8 mouse cellular contexts compared by ENCODE assay signal in genomic region chr1:133100980-133101798, GRCm38 (mm10). TPM values are rescaled to one million over a fixed set of nuclear protein-coding genes. Genes with fewer than 3 reads are reported as not detected.
DNase-seq lines count a peak whose midpoint lies in the region; ATAC-seq lines count a peak whose summit lies in the region.

No protein-coding gene starts in this region.

- WGBS in kidney, embryonic 14.5 days = 42% methylated on average over 17 of the region's 17 CpGs
- WGBS in neural tube, embryonic 14.5 days = 40% methylated on average over 17 of the region's 17 CpGs

- H3K4me3 ChIP-seq in kidney, embryonic 14.5 days (ENCODE audit: low read length) = no peak overlapping the region
- no peak overlapping the region for H3K4me3 ChIP-seq in neural tube, embryonic 14.5 days (ENCODE audit: low read depth, low read length)

- no peak overlapping the region for H3K27ac ChIP-seq in kidney, embryonic 14.5 days (ENCODE audit: low read depth, low read length)
- no peak overlapping the region for H3K27ac ChIP-seq in neural tube, embryonic 14.5 days (ENCODE audit: low read depth, low read length)

- peaks cover 8% of the 10 kb centered on the region; the same call in 1 of the 2 replicates for H3K36me3 ChIP-seq in kidney, embryonic 14.5 days (ENCODE audit: control insufficient read depth, insufficient read depth, low read length)
- peaks cover 64% of the 10 kb centered on the region for H3K36me3 ChIP-seq in neural tube, embryonic 14.5 days (ENCODE audit: control insufficient read depth, insufficient read depth, low read length)

- peak; percentile 76 for DNase-seq in 416B (ENCODE audit: low read depth)
- peak; percentile 72 for DNase-seq in adipocyte (ENCODE audit: low spot score)
- DNase-seq in embryo, embryonic 10.5 days (ENCODE audit: low spot score) = peak; percentile 86
- peak; percentile 57 to 75 for DNase-seq in gastrocnemius, postnatal 36 days
- DNase-seq in liver = peak; percentile 79
- DNase-seq in testis, postnatal 14 days (ENCODE audit: low spot score) = peak; percentile 42

- peak; percentile 75; the same call in 1 of the 2 replicates for ATAC-seq in kidney, embryonic 14.5 days (ENCODE audit: low FRiP score, low TSS enrichment)
- peak; percentile 49; the same call in 1 of the 2 replicates for ATAC-seq in neural tube, embryonic 14.5 days (ENCODE audit: low read depth)

- no peaks in the 10 kb centered on the region for H3K27me3 ChIP-seq in kidney, embryonic 14.5 days (ENCODE audit: control insufficient read depth, insufficient read depth, low read length)
- no peaks in the 10 kb centered on the region for H3K27me3 ChIP-seq in neural tube, embryonic 14.5 days (ENCODE audit: control insufficient read depth, insufficient read depth, low read length)

- H3K4me1 ChIP-seq in kidney, embryonic 14.5 days (ENCODE audit: control insufficient read depth, insufficient read depth, low read length) = no peaks in the 10 kb centered on the region
- no peaks in the 10 kb centered on the region for H3K4me1 ChIP-seq in neural tube, embryonic 14.5 days (ENCODE audit: control insufficient read depth, insufficient read depth, low read length)

- no peak overlapping the region for H3K9ac ChIP-seq in kidney, embryonic 14.5 days (ENCODE audit: low read depth, low read length)
- no peak overlapping the region for H3K9ac ChIP-seq in neural tube, embryonic 14.5 days (replicated peaks; ENCODE audit: low read depth, low read length)

- no peak overlapping the region for H3K4me2 ChIP-seq in kidney, embryonic 14.5 days (replicated peaks; ENCODE audit: low read depth, low read length)
- H3K4me2 ChIP-seq in neural tube, embryonic 14.5 days (ENCODE audit: low read depth, low read length) = no peak overlapping the region

- no peaks in the 10 kb centered on the region for H3K9me3 ChIP-seq in kidney, embryonic 14.5 days (ENCODE audit: control insufficient read depth, low read length)
- H3K9me3 ChIP-seq in neural tube, embryonic 14.5 days (ENCODE audit: control insufficient read depth, low read length) = no peaks in the 10 kb centered on the region

- intact Hi-C loops in gastrocnemius, postnatal 36 days (cut with DNase I) = loop anchor here (1.0 kb wide), 1 partner anchor 62 kb away; no protein-coding TSS in a partner anchor

RNA-seq across cellular contexts. Expression of gene Ppp1r15b, which starts 29.8 kb away (rescaled TPM):
- total RNA-seq in gastrocnemius, postnatal 36 days (2021) = 10 to 100 TPM; 14.0 to 17.7 TPM
- 17.9 and 49.4 TPM in 2 replicates for polyA plus RNA-seq in kidney, embryonic 14.5 days (2014; fragmentation: Nextera tagmentation; extraction: Ambion mirVana)
- 25.9 and 37.1 TPM in 2 replicates for polyA plus RNA-seq in neural tube, embryonic 14.5 days (2014; fragmentation: Nextera tagmentation; extraction: Ambion mirVana)

RNA-seq across cellular contexts. Expression of gene Pik3c2b, which starts 55.7 kb away (rescaled TPM):
- 10 to 100 TPM in 1 of 2 experiments, 1 to 10 TPM in 1; 9.3 to 11.1 TPM for total RNA-seq in gastrocnemius, postnatal 36 days (2021)
- polyA plus RNA-seq in kidney, embryonic 14.5 days (2014; fragmentation: Nextera tagmentation; extraction: Ambion mirVana) = 6.3 and 9.1 TPM in 2 replicates
- polyA plus RNA-seq in neural tube, embryonic 14.5 days (2014; fragmentation: Nextera tagmentation; extraction: Ambion mirVana) = 14.2 and 17.2 TPM in 2 replicates
